Mouse (Mus musculus): ENCODE results near the gene Hsh2d. TPM values are rescaled to one million over a fixed set of nuclear protein-coding genes. Genes with fewer than 3 reads are reported as not detected.
A peak's percentile ranks its signal among the peaks of the same experiment; 100 is the strongest.

Gene Hsh2d
- polyA plus RNA-seq, 1 experiment: 0.06 TPM

DNA sequence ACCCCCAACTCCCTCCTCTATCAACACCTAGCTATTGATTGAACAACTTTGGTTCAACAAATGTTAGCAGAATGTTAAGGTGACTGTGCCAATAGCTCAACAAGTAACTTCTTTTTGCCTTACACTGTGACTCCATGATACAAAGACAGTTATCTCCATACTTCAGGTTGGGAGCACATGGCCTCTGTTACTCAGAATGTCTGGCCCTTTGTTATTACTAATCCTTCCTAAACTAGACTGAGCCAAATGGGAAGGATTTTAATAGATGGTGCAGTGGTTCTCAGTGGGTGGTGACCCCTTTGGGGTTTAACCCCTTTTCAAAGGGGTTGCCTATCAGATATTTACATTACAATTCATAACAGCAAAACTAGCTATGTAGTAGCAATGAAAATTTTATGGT is 36.1 kb upstream of the Hsh2d start:
- no peak overlapping the region for H3K4me3 ChIP-seq (ENCODE audit: insufficient read depth, low read length)
- H3K27ac ChIP-seq (ENCODE audit: insufficient read depth, low read length): no peak overlapping the region
- TF ChIP-seq CTCF (IDR thresholded peaks at IDR 0.05; ENCODE audit: extremely low read depth, insufficient read depth, low read length): no peak
- no peak for TF ChIP-seq POLR2A (IDR thresholded peaks at IDR 0.05; ENCODE audit: extremely low read depth, insufficient read depth, low read length)
- no peaks in the 10 kb centered on the region for H3K4me1 ChIP-seq (ENCODE audit: control insufficient read depth, insufficient read depth, low read length)

DNA sequence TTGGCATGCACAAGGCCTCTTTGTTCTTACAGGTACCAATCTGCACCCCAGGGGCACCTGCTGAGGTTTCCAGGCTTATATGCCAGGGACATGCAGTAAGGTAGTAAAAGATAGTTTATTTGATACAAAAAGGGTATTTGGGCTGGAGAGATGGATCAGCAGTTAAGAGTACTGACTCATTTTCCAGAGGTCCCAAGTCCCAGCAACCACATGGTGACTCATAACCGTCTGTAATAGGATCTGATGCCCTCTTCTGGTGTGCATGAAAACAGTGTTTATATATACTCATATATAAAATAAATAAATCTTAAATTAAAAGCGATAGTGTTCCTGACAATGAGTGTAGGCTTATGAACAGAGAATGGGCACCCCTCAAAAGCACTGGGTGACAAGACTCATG is 31.3 kb upstream of the Hsh2d start:
- TF ChIP-seq POLR2A (IDR thresholded peaks at IDR 0.05; ENCODE audit: extremely low read depth, insufficient read depth, low read length) (no peak), CTCF (IDR thresholded peaks at IDR 0.05; ENCODE audit: extremely low read depth, insufficient read depth, low read length) (no peak)
- Histone ChIP-seq H3K4me1 (ENCODE audit: control insufficient read depth, insufficient read depth, low read length) (peaks cover 5% of the 10 kb centered on the region), H3K4me3 (ENCODE audit: insufficient read depth, low read length) (no peak overlapping the region), H3K27ac (ENCODE audit: insufficient read depth, low read length) (no peak overlapping the region)

DNA sequence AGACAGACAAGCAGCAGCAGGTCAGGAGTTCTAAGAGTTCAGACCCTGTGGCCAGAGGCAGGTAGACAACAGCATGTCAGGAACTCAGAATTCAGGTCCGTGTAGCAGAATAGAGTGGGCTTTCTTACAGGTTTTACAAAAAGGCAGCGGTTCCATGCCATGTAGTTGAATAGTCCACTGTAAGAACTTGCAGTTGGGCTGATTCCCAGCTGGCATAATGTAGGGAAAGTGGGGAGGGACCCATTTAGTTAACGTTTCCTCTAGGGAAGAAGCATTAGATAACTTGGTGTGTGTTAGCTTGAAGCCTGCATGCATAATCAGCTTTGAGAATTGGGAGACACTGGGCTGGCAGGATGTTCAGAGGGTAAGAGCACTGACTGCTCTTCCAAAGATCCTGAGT is 30.7 kb upstream of the Hsh2d start:
- H3K4me3 ChIP-seq (ENCODE audit: insufficient read depth, low read length): no peak overlapping the region
- H3K4me1 ChIP-seq (ENCODE audit: control insufficient read depth, insufficient read depth, low read length): peaks cover 5% of the 10 kb centered on the region
- TF ChIP-seq CTCF (IDR thresholded peaks at IDR 0.05; ENCODE audit: extremely low read depth, insufficient read depth, low read length): no peak
- TF ChIP-seq POLR2A (IDR thresholded peaks at IDR 0.05; ENCODE audit: extremely low read depth, insufficient read depth, low read length): no peak
- no peak overlapping the region for H3K27ac ChIP-seq (ENCODE audit: insufficient read depth, low read length)

DNA sequence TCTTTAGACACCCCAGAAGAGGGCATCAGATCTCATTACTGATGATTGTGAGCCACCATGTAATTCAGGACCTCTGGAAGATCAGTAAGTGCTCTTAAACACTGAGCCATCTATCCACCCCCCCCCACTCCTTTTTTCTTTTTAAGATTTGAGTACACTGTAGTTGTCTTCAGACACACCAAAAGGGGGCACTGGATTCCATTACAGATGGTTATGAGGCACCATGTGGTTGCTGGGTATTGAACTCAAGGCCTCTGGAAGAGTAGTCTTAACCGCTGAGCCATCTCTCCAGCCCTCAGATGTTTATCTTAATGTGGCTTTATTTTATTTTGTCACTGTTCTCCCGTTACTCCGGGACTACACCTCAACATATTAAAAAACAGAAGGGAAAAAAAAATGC is 29.4 kb upstream of the Hsh2d start:
- no peak for TF ChIP-seq POLR2A (IDR thresholded peaks at IDR 0.05; ENCODE audit: extremely low read depth, insufficient read depth, low read length)
- TF ChIP-seq CTCF (IDR thresholded peaks at IDR 0.05; ENCODE audit: extremely low read depth, insufficient read depth, low read length): no peak
- no peak overlapping the region for H3K27ac ChIP-seq (ENCODE audit: insufficient read depth, low read length)
- H3K4me1 ChIP-seq (ENCODE audit: control insufficient read depth, insufficient read depth, low read length): peaks cover 5% of the 10 kb centered on the region
- H3K4me3 ChIP-seq (ENCODE audit: insufficient read depth, low read length): peak overlapping the region; percentile 46; the same call in 1 of the 2 replicates

DNA sequence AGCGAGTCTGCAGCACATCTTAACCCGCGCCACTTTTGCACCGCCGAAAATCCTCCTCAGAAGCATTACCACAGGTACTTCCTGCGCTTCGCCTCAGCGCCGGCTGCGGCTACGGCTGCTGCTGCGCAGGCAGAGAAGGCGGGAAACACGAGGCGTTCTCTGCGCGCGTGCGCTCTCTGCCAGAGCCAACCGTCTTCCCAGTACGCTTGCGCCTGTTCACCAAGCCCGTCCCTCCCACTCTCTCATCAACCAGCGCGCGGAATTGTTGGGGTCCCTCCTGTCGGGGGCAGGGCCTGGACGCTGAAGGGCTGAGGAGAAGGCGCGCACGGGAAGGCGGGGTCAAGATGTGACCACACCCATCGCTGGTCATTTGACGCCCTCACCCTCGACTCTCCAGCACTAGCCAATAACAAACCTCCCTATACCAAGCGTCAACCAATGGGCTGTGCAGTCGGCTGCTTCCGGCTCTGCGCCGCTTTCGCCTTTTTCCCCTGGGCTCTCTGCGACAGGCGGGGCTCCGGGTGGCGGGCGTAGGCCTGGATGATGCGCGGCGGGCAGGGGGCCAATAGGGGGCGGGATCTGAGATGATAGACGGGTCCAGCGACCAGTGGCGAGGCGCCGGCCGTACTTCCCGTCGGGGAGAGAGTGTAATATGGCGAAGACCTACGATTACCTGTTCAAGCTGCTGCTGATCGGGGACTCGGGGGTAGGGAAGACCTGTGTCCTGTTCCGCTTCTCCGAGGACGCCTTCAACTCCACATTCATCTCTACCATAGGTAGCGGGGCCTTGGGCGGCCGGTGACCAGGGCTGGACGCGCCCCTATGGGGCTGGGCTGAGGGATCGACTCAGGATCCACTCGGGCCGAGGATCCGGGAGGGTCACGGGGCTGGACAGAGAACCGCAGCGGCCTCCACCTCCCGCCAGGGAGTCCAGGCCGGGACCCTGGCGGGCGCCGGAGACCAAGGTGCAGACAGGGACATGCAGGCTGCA is 28.4 kb upstream of the Hsh2d start, which contains the start of gene Rab8a:
Rab8a (plus strand) TSS at position 494 of the 991 bp plus-strand sequence.
- Histone ChIP-seq H3K4me3 (ENCODE audit: insufficient read depth, low read length) (peak within 1 kb of the TSS; percentile 72), H3K27ac (ENCODE audit: insufficient read depth, low read length) (no peak within 1 kb of the TSS), H3K4me1 (ENCODE audit: control insufficient read depth, insufficient read depth, low read length) (peaks cover 5% of the 10 kb centered on the region)
- TF ChIP-seq POLR2A (IDR thresholded peaks at IDR 0.05; ENCODE audit: extremely low read depth, insufficient read depth, low read length) (peak; percentile 86), CTCF (IDR thresholded peaks at IDR 0.05; ENCODE audit: extremely low read depth, insufficient read depth, low read length) (no peak)

DNA sequence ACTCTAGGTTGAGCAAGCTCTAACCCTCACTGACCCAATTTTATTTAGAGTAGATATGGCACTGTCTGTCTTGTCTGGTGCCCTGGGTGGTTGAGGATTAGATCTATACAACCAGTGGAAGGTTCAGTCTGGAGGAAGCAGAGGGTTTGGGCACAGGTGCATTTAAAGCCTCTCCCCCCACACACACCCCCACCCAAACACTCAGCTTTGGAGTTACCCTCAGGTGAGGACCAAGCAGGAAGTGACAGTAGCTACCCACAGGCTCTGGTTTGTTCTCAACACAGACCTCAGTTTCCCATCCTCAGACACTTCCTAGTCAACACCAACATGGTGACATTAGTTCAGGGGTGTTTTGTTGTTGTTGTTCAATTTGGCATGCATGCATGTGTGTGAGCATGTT is 26.6 kb upstream of the Hsh2d start:
- TF ChIP-seq POLR2A (IDR thresholded peaks at IDR 0.05; ENCODE audit: extremely low read depth, insufficient read depth, low read length): no peak
- TF ChIP-seq CTCF (IDR thresholded peaks at IDR 0.05; ENCODE audit: extremely low read depth, insufficient read depth, low read length): no peak
- Histone ChIP-seq H3K4me1 (ENCODE audit: control insufficient read depth, insufficient read depth, low read length) (peaks cover 5% of the 10 kb centered on the region), H3K27ac (ENCODE audit: insufficient read depth, low read length) (no peak overlapping the region), H3K4me3 (ENCODE audit: insufficient read depth, low read length) (peak overlapping the region; percentile 72; the same call in 1 of the 2 replicates)

DNA sequence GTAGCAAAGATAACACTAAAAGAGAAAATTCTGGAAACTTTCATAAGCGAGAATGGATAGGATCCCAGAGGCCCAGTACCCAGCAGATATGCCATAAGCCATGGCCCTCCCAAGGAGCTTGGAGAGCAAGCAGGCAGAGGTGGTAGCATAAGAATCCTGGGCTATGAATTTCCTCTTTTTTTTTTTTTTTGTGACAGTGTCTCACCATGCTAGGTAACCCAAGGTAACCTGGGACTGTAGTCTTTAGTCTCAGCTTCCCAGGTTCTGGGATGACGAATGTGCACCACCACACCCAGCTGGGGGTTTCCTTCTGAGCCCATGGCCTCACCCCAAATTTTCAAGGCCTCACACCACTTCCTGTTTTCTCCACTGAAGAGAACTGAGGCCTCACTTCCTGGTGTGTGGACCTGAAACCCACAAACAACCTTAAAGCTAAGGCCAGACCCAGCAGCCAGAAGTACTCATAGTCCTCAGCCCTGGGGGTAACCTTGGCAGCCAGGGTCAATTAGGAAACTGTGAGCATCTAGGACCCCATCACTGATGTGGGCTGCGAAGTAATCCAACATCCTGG is 20.3 kb upstream of the Hsh2d start:
- Histone ChIP-seq H3K27ac (ENCODE audit: insufficient read depth, low read length) (no peak overlapping the region), H3K4me3 (ENCODE audit: insufficient read depth, low read length) (no peak overlapping the region), H3K4me1 (ENCODE audit: control insufficient read depth, insufficient read depth, low read length) (no peaks in the 10 kb centered on the region)
- TF ChIP-seq CTCF (IDR thresholded peaks at IDR 0.05; ENCODE audit: extremely low read depth, insufficient read depth, low read length): no peak
- no peak for TF ChIP-seq POLR2A (IDR thresholded peaks at IDR 0.05; ENCODE audit: extremely low read depth, insufficient read depth, low read length)

DNA sequence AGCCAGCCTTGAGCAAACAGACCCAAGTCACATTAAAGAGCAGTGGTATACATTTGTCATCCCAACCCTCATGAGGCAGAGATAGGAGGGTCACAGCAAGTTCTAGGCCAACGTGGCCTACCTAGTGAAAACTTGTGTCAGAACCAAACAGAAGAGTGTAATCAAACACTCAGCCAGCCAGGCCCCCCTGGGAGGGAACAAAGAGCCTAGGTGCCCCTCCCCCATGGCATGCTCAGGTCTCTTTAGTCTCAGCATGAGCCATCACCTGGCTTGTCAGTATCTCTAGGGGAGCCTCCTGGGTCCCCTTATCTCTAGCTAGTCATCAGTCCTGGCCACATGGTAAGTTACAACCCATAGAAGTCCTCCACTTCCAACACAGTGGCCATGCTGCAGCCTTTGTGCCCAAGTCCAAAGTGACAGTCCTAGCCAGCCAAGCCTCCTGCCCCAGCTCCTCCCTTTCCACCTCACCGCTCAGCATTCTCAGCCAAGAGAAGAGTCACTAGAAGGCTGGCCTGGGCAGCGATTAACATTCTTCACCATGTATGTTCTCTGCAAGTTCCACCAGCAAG is 19.7 kb upstream of the Hsh2d start:
- no peak overlapping the region for H3K4me3 ChIP-seq (ENCODE audit: insufficient read depth, low read length)
- no peak overlapping the region for H3K27ac ChIP-seq (ENCODE audit: insufficient read depth, low read length)
- H3K4me1 ChIP-seq (ENCODE audit: control insufficient read depth, insufficient read depth, low read length): no peaks in the 10 kb centered on the region
- TF ChIP-seq POLR2A (IDR thresholded peaks at IDR 0.05; ENCODE audit: extremely low read depth, insufficient read depth, low read length) (no peak), CTCF (IDR thresholded peaks at IDR 0.05; ENCODE audit: extremely low read depth, insufficient read depth, low read length) (no peak)

DNA sequence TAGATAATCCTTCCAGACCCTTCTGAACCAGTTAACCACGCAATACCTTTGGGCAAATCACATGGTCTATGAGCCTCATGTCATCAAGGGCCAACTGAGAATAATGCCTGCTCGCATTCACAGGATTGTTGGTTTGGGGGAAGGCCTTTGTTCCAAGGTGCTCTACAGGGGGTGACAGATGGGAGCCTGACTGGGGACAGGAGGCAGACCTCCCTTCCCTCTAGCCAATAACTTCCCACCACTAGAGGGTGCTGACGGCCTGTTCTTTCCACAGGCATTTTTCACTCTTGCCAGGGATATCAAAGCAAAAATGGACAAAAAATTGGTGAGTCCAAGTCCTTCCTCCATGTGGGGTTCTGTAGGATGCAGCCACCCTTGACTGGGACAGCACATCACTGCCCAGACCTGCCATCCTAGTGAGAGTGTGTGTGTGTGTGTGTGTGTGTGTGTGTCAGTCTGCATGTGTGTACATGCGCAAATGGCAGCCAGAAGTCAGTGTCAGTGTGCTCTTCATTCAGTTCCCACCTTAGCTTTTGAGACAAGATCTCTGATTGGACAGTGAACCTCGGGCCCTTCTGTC is 12.0 kb upstream of the Hsh2d start:
- Histone ChIP-seq H3K4me1 (ENCODE audit: control insufficient read depth, insufficient read depth, low read length) (no peaks in the 10 kb centered on the region), H3K27ac (ENCODE audit: insufficient read depth, low read length) (no peak overlapping the region), H3K4me3 (ENCODE audit: insufficient read depth, low read length) (no peak overlapping the region)
- TF ChIP-seq POLR2A (IDR thresholded peaks at IDR 0.05; ENCODE audit: extremely low read depth, insufficient read depth, low read length) (no peak), CTCF (IDR thresholded peaks at IDR 0.05; ENCODE audit: extremely low read depth, insufficient read depth, low read length) (peak; percentile 88)

Measured in cortical plate, adult 2 months (tissue).